Mouse (Mus musculus) urinary bladder, postnatal 14 days (tissue): ENCODE measurements around the gene Sult2b1.

Source experiments
- DNase-seq: peaks from one replicate; pipeline ENCODE4 v3.0.0; 2021; ENCODE audit warnings: low spot score

The Sult2b1 gene

GRCm38 (mm10) chr7:45710477-45711191 lies 73.8 kb downstream of the Sult2b1 start:
- DNase-seq: no peak

- no peak for DNase-seq
These were observed 74.7 kb downstream of the Sult2b1 start for GRCm38 (mm10) chr7:45709677-45710355.

GRCm38 (mm10) chr7:45709036-45709435 lies 75.4 kb downstream of the Sult2b1 start:
- no peak for DNase-seq

- DNase-seq: no peak
These were observed 76.2 kb downstream of the Sult2b1 start for GRCm38 (mm10) chr7:45708221-45708761.

GRCm38 (mm10) chr7:45707375-45707967 lies 77.0 kb downstream of the Sult2b1 start:
- peak; percentile 97 for DNase-seq

- peak; percentile 89 for DNase-seq
These were observed 77.7 kb downstream of the Sult2b1 start for GRCm38 (mm10) chr7:45706721-45707241.

- peak; percentile 82 for DNase-seq
These were observed 78.6 kb downstream of the Sult2b1 start for GRCm38 (mm10) chr7:45705873-45706281.

GRCm38 (mm10) chr7:45705443-45705864 lies 79.0 kb downstream of the Sult2b1 start:
- no peak for DNase-seq

GRCm38 (mm10) chr7:45704730-45705442 lies 79.6 kb downstream of the Sult2b1 start, which contains the start of gene Dbp:
Dbp (plus strand) TSS chr7:45705088.
- peak; percentile 99 for DNase-seq

GRCm38 (mm10) chr7:45704046-45704559 lies 80.4 kb downstream of the Sult2b1 start:
- DNase-seq: peak; percentile 60

GRCm38 (mm10) chr7:45703521-45704033 lies 80.9 kb downstream of the Sult2b1 start:
- no peak for DNase-seq

- no peak for DNase-seq
These were observed 81.5 kb downstream of the Sult2b1 start for GRCm38 (mm10) chr7:45702809-45703520.

- no peak for DNase-seq
These were observed 82.2 kb downstream of the Sult2b1 start for GRCm38 (mm10) chr7:45702316-45702715.

- DNase-seq: no peak
These were observed 82.9 kb downstream of the Sult2b1 start for GRCm38 (mm10) chr7:45701607-45702006.

GRCm38 (mm10) chr7:45701072-45701471 lies 83.4 kb downstream of the Sult2b1 start:
- no peak for DNase-seq

- peak; percentile 76 for DNase-seq
These were observed 84.0 kb downstream of the Sult2b1 start for GRCm38 (mm10) chr7:45700301-45701015.

GRCm38 (mm10) chr7:45699523-45700141 lies 84.8 kb downstream of the Sult2b1 start, which contains the start of gene Car11:
Car11 (plus strand) TSS chr7:45699843.
- no peak for DNase-seq

- DNase-seq: no peak
These were observed 86.6 kb downstream of the Sult2b1 start for GRCm38 (mm10) chr7:45697894-45698293.

GRCm38 (mm10) chr7:45695098-45695497 lies 89.4 kb downstream of the Sult2b1 start:
- DNase-seq: no peak
